ENCODE assay signal across 13 mouse cellular contexts in the genomic region with DNA sequence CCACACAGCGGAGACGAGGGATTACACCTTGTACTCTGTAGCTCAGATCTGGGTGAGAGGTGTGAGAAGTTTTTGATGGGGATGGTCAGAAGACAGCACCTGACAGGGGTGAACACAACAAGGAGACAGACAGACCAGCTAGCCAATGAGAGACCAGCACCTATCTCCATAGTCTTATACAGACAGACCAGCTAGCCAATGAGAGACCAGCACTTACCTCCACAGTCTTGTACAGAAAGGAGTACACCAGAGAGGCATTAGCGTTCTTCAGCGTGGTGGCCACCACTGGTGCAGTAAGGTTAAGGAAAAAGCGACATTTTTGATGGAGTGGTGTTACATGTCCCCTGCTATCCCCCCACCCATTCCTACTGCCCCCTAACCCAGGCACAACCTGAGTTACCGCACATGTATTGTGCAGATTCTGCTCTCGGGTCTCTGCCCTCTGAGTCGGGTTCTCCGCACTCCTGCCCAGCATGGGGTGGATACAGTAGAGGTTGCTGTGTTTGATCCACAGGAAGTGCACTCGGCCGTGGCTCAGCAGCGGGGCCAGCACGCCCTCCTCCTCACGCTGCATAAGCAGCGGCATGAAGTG. TPM values are rescaled to one million over a fixed set of nuclear protein-coding genes. Genes with fewer than 3 reads are reported as not detected.
DNase-seq lines count a peak whose midpoint lies in the region; ATAC-seq lines count a peak whose summit lies in the region.
"Had no signal": no experiment of that assay in that cellular context is flagged by ENCODE, and none has a peak within 500 bp of the region (broad histone marks: within the 10 kb centered on the region; RNA-seq: fewer than 3 reads in every experiment).

No protein-coding gene starts in this region.

- no peak for DNase-seq in frontal cortex, postnatal 25 days (ENCODE audit: low spot score in 2 of 2)
- peak; percentile 97 for DNase-seq in 416B (ENCODE audit: low read depth)
- DNase-seq in liver, embryonic 13.5 days = peak; percentile 32
- DNase-seq in adrenal gland, adult 8-10 months = no peak
- no peak for DNase-seq in left cerebral cortex, postnatal 25 days (ENCODE audit: low spot score in 2 of 2)
- DNase-seq in frontal cortex, adult 2 months (ENCODE audit: extremely low spot score in 1 of 2, low spot score in 1 of 2) = no peak
- DNase-seq: cerebellum, adult 11 months had no signal

- H3K27me3 ChIP-seq in liver, embryonic 13.5 days = peaks cover 17% of the 10 kb centered on the region

- ATAC-seq in frontal cortex, adult (ENCODE audit: low TSS enrichment) = peak; percentile 41; the same call in 1 of the 2 replicates
- peak; percentile 92 for ATAC-seq in activated CD4-positive, CD25-positive, alpha-beta regulatory T cell, adult 4 months
- peak; percentile 27; the same call in 1 of the 2 replicates for ATAC-seq in liver, embryonic 13.5 days (ENCODE audit: low read depth)
- ATAC-seq: midbrain, embryonic 15.5 days had no signal

- H3K36me3 ChIP-seq in liver, embryonic 13.5 days = no peaks in the 10 kb centered on the region
- H3K36me3 ChIP-seq: forebrain, embryonic 10.5 days; hindbrain, embryonic 10.5 days; midbrain, embryonic 15.5 days had no signal

- peak overlapping the region; percentile 37 for H3K4me2 ChIP-seq in liver, embryonic 13.5 days
- H3K4me2 ChIP-seq: midbrain, embryonic 15.5 days had no signal

- intact Hi-C loops in left cerebral cortex, postnatal 25 days (cut with DNase I) = no loop called here

- no peak overlapping the region for H3K4me3 ChIP-seq in liver, embryonic 13.5 days (replicated peaks)
- H3K4me3 ChIP-seq: forebrain, embryonic 10.5 days; hindbrain, embryonic 10.5 days; midbrain, embryonic 15.5 days had no signal

- H3K4me1 ChIP-seq in liver, embryonic 13.5 days (replicated peaks) = peaks cover 13% of the 10 kb centered on the region
- H3K4me1 ChIP-seq: midbrain, embryonic 15.5 days had no signal

- no peak overlapping the region for H3K27ac ChIP-seq in liver, embryonic 13.5 days
- H3K27ac ChIP-seq: forebrain, embryonic 10.5 days; hindbrain, embryonic 10.5 days; midbrain, embryonic 15.5 days had no signal

- no peaks in the 10 kb centered on the region for H3K9me3 ChIP-seq in liver, embryonic 13.5 days (replicated peaks)
- H3K9me3 ChIP-seq: forebrain, embryonic 10.5 days; hindbrain, embryonic 10.5 days; midbrain, embryonic 15.5 days had no signal

- H3K9ac ChIP-seq in liver, embryonic 13.5 days = no peak overlapping the region
- H3K9ac ChIP-seq: midbrain, embryonic 15.5 days had no signal

- WGBS in liver, embryonic 13.5 days (ENCODE audit: insufficient replicate concordance) = 63% methylated on average over 15 of the region's 15 CpGs

RNA-seq across cellular contexts. Expression of gene Ap1m2, which starts 2.9 kb away (rescaled TPM):
- 1 to 10 TPM in 1 of 2 experiments, under 1 TPM in 1; 0.84 to 1.5 TPM for polyA plus RNA-seq in activated CD4-positive, CD25-positive, alpha-beta regulatory T cell, adult 4 months (2017; shearing (Covaris generic))
- polyA plus RNA-seq in liver, embryonic 13.5 days (2015; fragmentation: Nextera tagmentation; extraction: Ambion mirVana) = 0.17 and 0.24 TPM in 2 replicates
- total RNA-seq in adrenal gland, adult 8-10 months (2022) = under 1 TPM in 1 of 4 experiments, not detected in 3; 0.23 TPM
- total RNA-seq in left cerebral cortex, postnatal 25 days (2021) = 1 to 10 TPM in 1 of 2 experiments, under 1 TPM in 1; 0.89 to 1.3 TPM
- polyA plus RNA-seq in frontal cortex, adult 2 months (2012; rRNA removed) = 0.76 and 1.6 TPM in 2 replicates
- polyA plus RNA-seq: C2C12 had no signal

RNA-seq across cellular contexts. Expression of gene Slc44a2, which starts 11.3 kb away (rescaled TPM):
- 100 to 1,000 TPM; 181 to 194 TPM for polyA plus RNA-seq in activated CD4-positive, CD25-positive, alpha-beta regulatory T cell, adult 4 months (2017; shearing (Covaris generic))
- 17.3 and 19.1 TPM in 2 replicates for polyA plus RNA-seq in liver, embryonic 13.5 days (2015; fragmentation: Nextera tagmentation; extraction: Ambion mirVana)
- total RNA-seq in adrenal gland, adult 8-10 months (2022) = 100 to 1,000 TPM in 1 of 4 experiments, 10 to 100 TPM in 3; 39.0 to 103 (median 67.3) TPM
- 10 to 100 TPM; 43.9 to 51.4 TPM for total RNA-seq in left cerebral cortex, postnatal 25 days (2021)
- 60.7 and 66.5 TPM in 2 replicates for polyA plus RNA-seq in frontal cortex, adult 2 months (2012; rRNA removed)

RNA-seq across cellular contexts. Expression of gene Cdkn2d, which starts 18.0 kb away (rescaled TPM):
- 100 to 1,000 TPM; 142 to 158 TPM for polyA plus RNA-seq in activated CD4-positive, CD25-positive, alpha-beta regulatory T cell, adult 4 months (2017; shearing (Covaris generic))
- polyA plus RNA-seq in liver, embryonic 13.5 days (2015; fragmentation: Nextera tagmentation; extraction: Ambion mirVana) = 104 and 105 TPM in 2 replicates
- total RNA-seq in adrenal gland, adult 8-10 months (2022) = 10 to 100 TPM; 11.9 to 24.1 (median 18.5) TPM
- 10 to 100 TPM; 54.4 to 58.4 TPM for total RNA-seq in left cerebral cortex, postnatal 25 days (2021)
- 65.2 and 66.2 TPM in 2 replicates for polyA plus RNA-seq in frontal cortex, adult 2 months (2012; rRNA removed)

RNA-seq across cellular contexts. Expression of gene Kri1, which starts 21.5 kb away (rescaled TPM):
- polyA plus RNA-seq in activated CD4-positive, CD25-positive, alpha-beta regulatory T cell, adult 4 months (2017; shearing (Covaris generic)) = 10 to 100 TPM; 20.8 to 26.1 TPM
- 9.9 and 10.3 TPM in 2 replicates for polyA plus RNA-seq in liver, embryonic 13.5 days (2015; fragmentation: Nextera tagmentation; extraction: Ambion mirVana)
- total RNA-seq in adrenal gland, adult 8-10 months (2022) = 10 to 100 TPM; 33.0 to 52.0 (median 41.8) TPM
- 10 to 100 TPM; 34.6 to 35.7 TPM for total RNA-seq in left cerebral cortex, postnatal 25 days (2021)
- 42.5 and 44.6 TPM in 2 replicates for polyA plus RNA-seq in frontal cortex, adult 2 months (2012; rRNA removed)

RNA-seq across cellular contexts. Expression of gene Atg4d, which starts 44.2 kb away (rescaled TPM):
- polyA plus RNA-seq in activated CD4-positive, CD25-positive, alpha-beta regulatory T cell, adult 4 months (2017; shearing (Covaris generic)) = 10 to 100 TPM; 24.3 to 26.8 TPM
- 85.5 and 86.2 TPM in 2 replicates for polyA plus RNA-seq in liver, embryonic 13.5 days (2015; fragmentation: Nextera tagmentation; extraction: Ambion mirVana)
- 10 to 100 TPM; 38.7 to 47.3 (median 40.8) TPM for total RNA-seq in adrenal gland, adult 8-10 months (2022)
- 10 to 100 TPM; 40.7 to 49.2 TPM for total RNA-seq in left cerebral cortex, postnatal 25 days (2021)
- 36.5 and 40.6 TPM in 2 replicates for polyA plus RNA-seq in frontal cortex, adult 2 months (2012; rRNA removed)

Comparison
In these comparisons a context has a peak if more than half of its experiments do, and no peak if none do; other contexts are left out.
1. ATAC-seq: peak in every context shown above with its lines; median percentile 92 in activated CD4-positive, CD25-positive, alpha-beta regulatory T cell, adult 4 months; 41 in frontal cortex, adult; 27 in liver, embryonic 13.5 days.
2. DNase-seq: peak in 416B (single experiment) and liver, embryonic 13.5 days (single experiment); none in frontal cortex, postnatal 25 days (0 of 2), adrenal gland, adult 8-10 months (single experiment), left cerebral cortex, postnatal 25 days (0 of 2) and frontal cortex, adult 2 months (0 of 2).